Mouse (Mus musculus): ENCODE data around the gene Tbc1d10a. TPM values are rescaled to one million over a fixed set of nuclear protein-coding genes. Genes with fewer than 3 reads are reported as not detected.
A peak's percentile ranks its signal among the peaks of the same experiment; 100 is the strongest.

Tbc1d10a gene
- total and polyA plus RNA-seq, 2 experiments from 2014 or later: 31.9 to 48.4 TPM

GRCm38 (mm10) chr11:4264066-4264465 is 77.5 kb downstream of the Tbc1d10a start:
- no peak for ATAC-seq (ENCODE audit: low FRiP score)
- Histone ChIP-seq H3K9me3 (ENCODE audit: low read length) (no peaks in the 10 kb centered on the region), H3K27me3 (ENCODE audit: insufficient read depth, low read length) (peaks cover 44% of the 10 kb centered on the region)

More at GRCm38 (mm10) chr11:4264066-4264465, 77.5 kb downstream of the Tbc1d10a start:
- WGBS: 75% methylated on average over 7 of the region's 7 CpGs
- TF ChIP-seq CTCF (IDR thresholded peaks at IDR 0.05): no peak
- H3K4me2 ChIP-seq (ENCODE audit: low read depth, low read length, poor library complexity, severe bottlenecking): no peak overlapping the region
- no peak for DNase-seq (ENCODE audit: low spot score)
- no peak overlapping the region for H3K27ac ChIP-seq (ENCODE audit: low read depth, low read length)
- H3K4me3 ChIP-seq (ENCODE audit: low read depth, low read length): no peak overlapping the region
- no peaks in the 10 kb centered on the region for H3K36me3 ChIP-seq (ENCODE audit: insufficient read depth, low read length)
- 0 out of 2 replicates have a peak, but pooled peaks cover 5% of the 10 kb centered on the region for H3K4me1 ChIP-seq (ENCODE audit: insufficient read depth, low read length)
- H3K9ac ChIP-seq (replicated peaks; ENCODE audit: low read length, poor library complexity, severe bottlenecking): no peak overlapping the region

Small RNA genes within 50 kb of the gene (microRNA-seq; reads per million reads assigned to microRNA genes)
- 10.1 reads per million, percentile 21 among the genes with 10 or more reads in this experiment for gene Mir3060 (ENCODE audit: borderline number of aligned reads)

Other genes starting within 250 kb of the Tbc1d10a start
- gene Pes1, start 222.8 kb upstream of the Tbc1d10a start, total RNA-seq (2014; rRNA removed): 36.1 and 37.7 TPM in 2 replicates
- 49.0 TPM in 2 replicates for gene Pes1, start 222.8 kb upstream of the Tbc1d10a start, polyA plus RNA-seq (2015; fragmentation: Nextera tagmentation; extraction: Ambion mirVana)
- 0.16 TPM in 1 of 2 replicates, not detected in the other for gene 4930556J24Rik, start 210.0 kb upstream of the Tbc1d10a start, total RNA-seq (2014; rRNA removed)
- gene 4930556J24Rik, start 210.0 kb upstream of the Tbc1d10a start, polyA plus RNA-seq (2015; fragmentation: Nextera tagmentation; extraction: Ambion mirVana): 0.26 TPM in 1 of 2 replicates, not detected in the other
- gene Gal3st1, start 203.2 kb upstream of the Tbc1d10a start, total RNA-seq (2014; rRNA removed): 17.0 and 20.9 TPM in 2 replicates
- gene Gal3st1, start 203.2 kb upstream of the Tbc1d10a start, polyA plus RNA-seq (2015; fragmentation: Nextera tagmentation; extraction: Ambion mirVana): 12.7 and 14.4 TPM in 2 replicates
- not detected in 2 replicates for gene Sec14l4, start 155.3 kb upstream of the Tbc1d10a start, total RNA-seq (2014; rRNA removed)
- 0.05 TPM in 1 of 2 replicates, not detected in the other for gene Sec14l4, start 155.3 kb upstream of the Tbc1d10a start, polyA plus RNA-seq (2015; fragmentation: Nextera tagmentation; extraction: Ambion mirVana)
- gene Sec14l3, start 121.9 kb upstream of the Tbc1d10a start, total RNA-seq (2014; rRNA removed): 1.5 and 1.8 TPM in 2 replicates
- 4.3 and 5.1 TPM in 2 replicates for gene Sec14l3, start 121.9 kb upstream of the Tbc1d10a start, polyA plus RNA-seq (2015; fragmentation: Nextera tagmentation; extraction: Ambion mirVana)
- 13.5 and 17.7 TPM in 2 replicates for gene Mtfp1, start 91.3 kb upstream of the Tbc1d10a start, total RNA-seq (2014; rRNA removed)
- gene Mtfp1, start 91.3 kb upstream of the Tbc1d10a start, polyA plus RNA-seq (2015; fragmentation: Nextera tagmentation; extraction: Ambion mirVana): 15.4 and 19.6 TPM in 2 replicates
- gene Sec14l2, start 63.4 kb upstream of the Tbc1d10a start, total RNA-seq (2014; rRNA removed): 8.2 and 13.2 TPM in 2 replicates
- gene Sec14l2, start 63.4 kb upstream of the Tbc1d10a start, polyA plus RNA-seq (2015; fragmentation: Nextera tagmentation; extraction: Ambion mirVana): 5.5 and 6.9 TPM in 2 replicates
- 93.8 and 112 TPM in 2 replicates for gene Rnf215, start 51.6 kb upstream of the Tbc1d10a start, total RNA-seq (2014; rRNA removed)
- 49.2 and 52.9 TPM in 2 replicates for gene Rnf215, start 51.6 kb upstream of the Tbc1d10a start, polyA plus RNA-seq (2015; fragmentation: Nextera tagmentation; extraction: Ambion mirVana)
- 22.0 and 23.3 TPM in 2 replicates for gene Ccdc157, start 26.5 kb upstream of the Tbc1d10a start, total RNA-seq (2014; rRNA removed)
- 9.0 and 10.7 TPM in 2 replicates for gene Ccdc157, start 26.5 kb upstream of the Tbc1d10a start, polyA plus RNA-seq (2015; fragmentation: Nextera tagmentation; extraction: Ambion mirVana)
- 46.0 and 49.6 TPM in 2 replicates for gene Sf3a1, start 26.4 kb upstream of the Tbc1d10a start, total RNA-seq (2014; rRNA removed)
- 34.2 and 37.3 TPM in 2 replicates for gene Sf3a1, start 26.4 kb upstream of the Tbc1d10a start, polyA plus RNA-seq (2015; fragmentation: Nextera tagmentation; extraction: Ambion mirVana)
- 9.7 and 10.6 TPM in 2 replicates for gene Castor1, start 31.4 kb downstream of the Tbc1d10a start, total RNA-seq (2014; rRNA removed)
- gene Castor1, start 31.4 kb downstream of the Tbc1d10a start, polyA plus RNA-seq (2015; fragmentation: Nextera tagmentation; extraction: Ambion mirVana): 4.9 and 7.5 TPM in 2 replicates
- gene Osm, start 49.6 kb downstream of the Tbc1d10a start, total RNA-seq (2014; rRNA removed): 0.16 TPM in 1 of 2 replicates, not detected in the other
- 0.10 and 0.14 TPM in 2 replicates for gene Osm, start 49.6 kb downstream of the Tbc1d10a start, polyA plus RNA-seq (2015; fragmentation: Nextera tagmentation; extraction: Ambion mirVana)
- gene Lif, start 70.8 kb downstream of the Tbc1d10a start, total RNA-seq (2014; rRNA removed): 0.05 TPM in 2 replicates
- 0.05 TPM in 1 of 2 replicates, not detected in the other for gene Lif, start 70.8 kb downstream of the Tbc1d10a start, polyA plus RNA-seq (2015; fragmentation: Nextera tagmentation; extraction: Ambion mirVana)

Data from midbrain, postnatal 0 days (tissue).